Mouse (Mus musculus) layer of hippocampus, adult 9-11 months (tissue): Measurements from ENCODE around the gene Bola2.
"Not testable (repeated sequence)": the region's sequence is repeated elsewhere in the genome, so short reads cannot be mapped to it uniquely, and the experiment has no call there.

Source experiments
- DNase-seq: peaks from one replicate; pipeline ENCODE4 v3.0.0; 2022

Bola2 gene

DNA sequence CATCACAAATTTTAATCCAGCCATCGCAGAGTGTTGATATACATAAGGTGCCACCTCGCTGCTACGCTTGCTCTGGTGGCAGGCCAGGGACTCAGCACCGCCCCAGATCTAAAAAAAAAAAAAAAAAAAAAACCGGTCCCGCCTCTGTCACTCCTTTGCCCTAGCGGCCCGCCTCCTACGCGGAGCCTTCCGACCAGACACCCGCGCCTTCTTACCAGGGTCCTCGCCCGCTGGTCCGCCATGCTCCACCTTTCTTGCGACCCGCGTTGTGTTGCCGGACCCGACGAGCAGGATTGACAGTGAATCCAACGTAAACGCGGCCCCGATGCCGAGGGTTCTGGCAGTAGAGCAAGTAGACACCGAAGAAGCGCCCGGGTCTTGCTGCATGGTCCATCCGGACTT, at the start of gene Bola2:
Bola2 (plus strand) TSS at position 192 of the 402 bp plus-strand sequence.
- DNase-seq = peak; percentile 71

DNA sequence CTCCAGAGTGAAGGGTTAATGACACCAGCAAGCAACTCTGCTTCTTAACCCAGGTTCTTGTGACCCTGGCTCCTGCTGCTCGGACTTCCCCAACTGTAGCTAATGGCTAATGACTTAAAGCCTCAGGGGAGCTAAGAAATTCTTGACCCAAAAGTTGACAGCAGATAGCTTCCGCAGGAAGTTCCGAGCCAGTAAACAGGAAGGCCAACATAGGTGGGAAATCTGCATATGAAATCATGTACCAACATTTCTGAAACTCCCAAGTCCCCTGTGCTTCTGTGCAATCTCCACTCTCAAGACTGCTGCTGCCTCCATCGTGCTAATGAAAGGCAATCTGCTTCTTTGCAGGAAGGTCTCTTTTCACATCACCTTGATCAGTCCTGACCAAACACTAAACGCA, 49.5 kb upstream of the Bola2 start:
- no peak for DNase-seq

DNA sequence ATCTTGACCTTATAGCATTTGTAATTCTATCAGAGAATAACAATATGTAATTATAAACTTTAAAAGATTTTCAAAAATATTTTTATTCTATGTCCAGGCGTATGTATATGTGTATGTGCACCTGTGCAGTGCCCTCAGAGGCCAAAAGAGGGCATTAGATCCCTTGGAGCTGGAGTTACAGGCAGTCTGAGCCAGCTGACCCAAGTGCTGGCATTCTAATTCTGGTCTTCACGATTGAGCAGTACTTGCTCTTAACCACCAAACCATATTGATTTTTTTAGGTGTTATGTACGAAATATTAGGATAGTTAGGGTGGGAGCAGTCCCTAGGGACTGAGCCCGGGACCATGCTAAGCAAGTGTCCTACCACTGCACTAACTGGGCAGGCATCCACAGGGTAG, 46.7 kb upstream of the Bola2 start:
- no peak for DNase-seq

DNA sequence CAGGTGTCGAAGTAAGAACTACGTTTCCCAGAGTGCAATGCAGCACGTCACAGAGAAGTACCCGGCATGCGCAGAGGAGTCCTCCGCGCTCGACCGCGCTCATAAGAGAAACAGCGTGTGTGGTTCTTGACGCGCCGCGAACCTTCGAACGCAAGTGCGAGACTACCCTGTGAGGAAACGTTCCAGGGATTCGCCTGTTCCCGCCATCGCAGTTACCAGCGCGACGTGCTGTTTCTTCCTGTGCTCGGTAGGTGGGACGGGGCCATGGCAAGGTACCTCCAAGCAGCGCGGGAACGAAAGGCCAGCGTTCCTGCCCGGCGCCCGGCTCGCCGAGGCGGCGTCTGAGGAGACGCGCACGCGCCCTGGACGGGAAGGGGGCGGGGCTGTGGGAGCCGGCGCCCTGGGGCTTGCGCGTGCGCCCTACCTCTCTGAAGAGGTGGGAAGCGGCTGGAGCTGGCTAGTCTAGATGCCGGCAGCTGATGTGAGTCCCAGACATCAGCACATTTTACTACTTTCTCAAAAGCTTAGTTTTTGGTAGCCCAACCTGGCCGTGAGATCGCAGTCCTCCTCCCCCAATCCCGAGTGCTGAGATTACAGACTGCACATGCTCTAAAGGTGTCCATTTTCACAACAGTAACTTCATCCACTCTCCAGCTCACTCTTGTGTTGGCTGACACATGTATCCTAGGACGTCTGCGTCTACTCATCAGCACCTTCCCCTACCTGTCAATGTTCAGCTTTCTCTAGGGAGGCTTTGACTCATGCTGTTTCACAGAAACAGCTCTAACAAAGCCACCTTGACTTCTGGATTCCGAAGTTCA, 45.8 kb upstream of the Bola2 start, which contains the start of gene Sgf29:
Sgf29 (plus strand) TSS at position 79 of the 821 bp plus-strand sequence.
- DNase-seq = peak; percentile 93

DNA sequence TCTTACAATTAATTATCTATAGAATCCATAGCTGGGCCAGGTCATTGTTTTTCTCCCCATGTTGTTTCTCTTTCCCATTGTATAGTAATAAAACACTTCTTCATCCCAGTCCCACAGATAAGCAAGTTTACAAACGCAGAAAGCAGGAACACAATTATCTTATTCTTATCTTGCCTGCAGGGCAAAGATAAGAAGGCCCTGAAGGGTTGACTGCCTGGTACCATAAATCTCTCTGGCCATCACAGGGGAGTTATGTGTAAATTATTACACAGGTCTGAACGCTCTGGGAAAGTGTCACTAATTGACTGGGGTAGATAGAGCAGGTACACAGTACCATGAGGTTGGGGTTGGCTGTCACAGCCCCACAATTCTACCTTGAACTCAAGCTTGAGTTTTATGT, 44.3 kb upstream of the Bola2 start:
- DNase-seq = no peak

DNA sequence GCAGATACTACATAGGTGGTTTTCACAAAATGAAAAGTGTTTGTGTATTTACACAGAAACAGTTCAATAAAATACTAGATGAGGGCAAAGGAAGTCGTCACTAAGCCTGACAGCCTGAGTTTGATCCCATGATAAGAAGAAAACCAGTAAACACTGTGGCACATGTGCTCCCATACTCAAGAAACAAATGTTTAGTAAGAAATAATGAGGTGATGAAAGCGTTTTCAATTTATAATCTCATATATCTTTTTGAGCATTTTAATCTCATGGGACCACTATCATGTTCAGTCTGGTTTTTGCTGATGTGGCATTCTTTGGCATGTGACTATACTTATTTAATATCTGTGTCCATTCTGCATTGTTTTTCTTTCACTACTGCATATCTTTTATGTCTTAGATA, 41.2 kb upstream of the Bola2 start:
- no peak for DNase-seq

DNA sequence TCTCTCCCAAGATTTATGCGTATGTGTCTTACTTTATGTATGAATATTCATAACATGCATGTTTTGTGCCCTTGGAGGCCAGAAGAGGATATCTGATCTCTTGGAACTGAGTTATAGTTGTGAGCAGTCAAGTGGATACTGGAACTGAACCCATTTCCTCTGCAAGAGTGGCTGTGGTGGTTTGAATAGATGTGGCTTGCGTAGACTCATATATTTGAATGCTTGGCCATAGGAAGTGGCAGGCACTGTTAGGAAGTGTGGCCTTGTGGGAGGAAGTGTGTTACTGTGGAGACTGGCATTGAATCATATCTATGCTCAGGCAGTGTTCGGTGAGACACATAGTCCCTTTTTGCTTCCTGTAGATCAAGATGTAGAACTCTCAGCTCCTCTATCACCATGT, 39.5 kb upstream of the Bola2 start:
- no peak for DNase-seq

DNA sequence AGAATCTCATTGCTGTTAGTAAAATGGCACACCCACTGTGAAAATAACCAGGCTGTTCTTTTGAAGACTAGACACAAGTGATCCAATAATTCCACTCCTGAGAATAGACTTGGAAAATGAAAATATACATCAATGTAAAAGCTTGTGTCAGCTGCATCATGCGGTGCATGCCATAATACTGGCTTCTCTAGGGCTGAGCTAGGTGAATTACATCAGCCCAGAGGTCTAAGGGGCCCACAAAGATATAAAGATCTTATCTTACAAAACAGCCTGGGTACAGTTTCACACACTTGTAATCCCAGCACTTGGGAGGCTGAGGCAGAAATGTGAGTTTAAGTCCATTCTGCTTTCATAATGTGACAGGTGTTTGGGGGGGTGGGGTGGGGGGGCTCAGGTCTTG, 37.7 kb upstream of the Bola2 start:
- no peak for DNase-seq

DNA sequence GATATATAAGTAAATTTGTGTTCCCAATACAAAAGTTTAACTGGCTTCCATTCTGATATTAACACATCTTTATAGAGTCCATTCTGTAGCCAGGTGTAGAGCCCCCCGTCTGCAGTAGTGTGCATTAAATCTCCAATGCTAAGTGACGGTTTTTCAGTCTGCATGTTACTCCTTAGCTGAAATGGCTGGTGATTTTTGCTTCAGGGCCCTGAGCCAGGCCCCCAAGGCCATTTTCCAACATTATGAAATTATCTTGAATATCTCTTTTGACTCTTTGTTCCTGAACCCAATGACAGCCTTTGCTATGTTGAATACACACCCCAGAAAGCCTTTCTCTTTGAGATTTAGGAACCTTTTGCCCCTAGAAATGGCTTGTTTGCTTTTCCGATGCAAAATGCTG, 35.4 kb upstream of the Bola2 start:
- DNase-seq = no peak

DNA sequence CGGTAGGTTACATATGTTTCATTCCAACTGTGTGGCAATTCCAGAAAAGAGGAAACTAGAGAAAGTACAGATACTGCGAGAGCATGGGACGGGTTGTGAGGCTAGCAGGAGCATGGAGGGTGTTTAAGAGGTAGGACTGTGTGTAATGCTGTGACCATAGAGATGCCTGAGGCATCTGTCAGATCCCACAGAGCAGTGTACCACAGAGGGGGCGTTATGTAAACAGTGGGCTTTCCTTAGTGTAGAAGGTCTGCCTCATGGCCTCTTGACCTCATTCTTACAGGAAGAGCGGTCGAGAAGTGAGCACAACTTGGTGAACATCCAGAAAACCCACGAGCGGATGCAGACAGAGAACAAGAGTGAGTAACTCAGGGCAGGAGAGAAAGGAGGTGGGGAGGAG, 31.6 kb upstream of the Bola2 start:
- no peak for DNase-seq

DNA sequence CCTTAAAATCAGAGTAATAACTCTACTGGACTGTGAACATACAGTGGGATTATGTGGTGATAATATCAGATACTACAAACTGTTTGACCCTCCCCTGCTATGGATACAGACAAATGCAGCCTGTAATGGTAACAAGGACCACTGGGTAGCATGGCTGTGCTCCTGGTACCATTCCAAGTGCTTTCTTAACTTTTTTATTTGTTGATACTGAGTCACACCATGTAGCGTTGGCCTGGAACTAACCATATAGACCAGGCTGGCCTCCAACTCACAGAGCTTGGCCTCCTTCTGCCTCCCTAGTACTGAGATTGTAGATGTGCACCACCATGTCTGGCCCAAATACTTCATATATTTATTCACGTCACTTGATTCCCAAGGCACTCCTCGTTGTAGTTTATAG, 29.9 kb upstream of the Bola2 start:
- no peak for DNase-seq

DNA sequence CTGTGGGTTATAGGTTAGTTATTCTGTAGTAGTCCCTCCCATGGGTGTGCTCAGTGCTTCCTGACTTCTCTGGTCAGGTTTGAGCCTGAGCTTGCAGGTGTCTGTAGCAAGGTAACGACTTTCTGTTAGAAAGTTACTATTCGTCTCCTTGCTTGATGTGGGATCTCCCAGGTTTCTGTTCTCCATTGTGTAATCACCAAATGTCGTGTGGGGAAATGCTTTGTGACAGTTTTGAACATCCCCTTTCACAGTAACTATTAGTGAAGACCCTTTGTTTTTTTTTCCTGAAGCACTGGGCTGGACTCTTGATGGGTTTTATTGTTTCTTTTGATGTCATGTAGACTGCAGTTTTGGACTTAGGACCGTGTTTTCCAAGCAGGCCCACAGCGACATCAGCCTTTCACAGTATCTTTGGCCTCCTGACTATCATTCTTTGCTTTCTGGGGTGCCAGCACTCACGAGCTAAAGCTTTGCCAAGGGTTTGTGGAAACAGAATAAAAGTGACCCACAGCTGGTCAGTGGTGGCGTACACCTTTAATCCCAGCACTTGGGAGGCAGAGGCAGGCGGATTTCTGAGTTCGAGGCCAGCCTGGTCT, 27.6 kb upstream of the Bola2 start:
- DNase-seq = no peak

DNA sequence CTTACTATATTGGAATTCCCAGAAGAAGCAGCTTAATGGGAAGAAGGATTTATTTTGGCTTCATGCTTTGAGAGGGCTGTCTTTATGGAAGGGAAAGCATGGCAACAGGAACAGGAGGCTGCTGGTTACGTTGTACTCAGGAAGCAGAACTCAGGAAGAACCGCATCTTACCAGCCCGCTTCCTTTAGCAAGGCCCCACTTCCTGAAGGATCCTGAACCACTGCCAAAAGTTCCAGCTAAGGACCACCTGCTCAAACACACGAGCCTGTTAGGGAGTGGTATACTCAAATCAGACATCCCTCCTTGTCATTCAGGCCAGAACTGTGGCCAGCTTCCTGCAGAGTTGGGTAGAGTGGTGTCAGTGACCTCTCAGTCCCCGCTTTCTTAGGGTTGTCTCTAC, 26.7 kb upstream of the Bola2 start:
- DNase-seq = no peak

DNA sequence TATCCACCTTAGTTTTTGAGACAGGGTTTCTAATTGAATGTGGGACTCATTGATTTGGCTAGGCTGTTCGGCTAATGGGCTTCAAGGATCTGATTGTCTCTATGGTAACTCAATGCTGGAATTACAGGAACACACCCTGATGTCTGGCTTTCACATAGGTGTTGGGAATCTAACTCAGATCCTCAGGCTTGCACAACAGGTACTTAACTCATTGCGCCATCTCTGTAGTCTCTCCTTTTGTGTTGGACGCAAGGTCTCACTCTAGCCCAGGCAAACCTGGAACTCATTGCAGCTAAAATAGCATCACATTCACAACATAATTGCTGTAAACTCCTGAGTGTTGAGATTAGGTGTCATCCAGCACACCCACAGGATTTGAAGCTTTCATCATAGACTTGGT, 25.0 kb upstream of the Bola2 start:
- DNase-seq = no peak

DNA sequence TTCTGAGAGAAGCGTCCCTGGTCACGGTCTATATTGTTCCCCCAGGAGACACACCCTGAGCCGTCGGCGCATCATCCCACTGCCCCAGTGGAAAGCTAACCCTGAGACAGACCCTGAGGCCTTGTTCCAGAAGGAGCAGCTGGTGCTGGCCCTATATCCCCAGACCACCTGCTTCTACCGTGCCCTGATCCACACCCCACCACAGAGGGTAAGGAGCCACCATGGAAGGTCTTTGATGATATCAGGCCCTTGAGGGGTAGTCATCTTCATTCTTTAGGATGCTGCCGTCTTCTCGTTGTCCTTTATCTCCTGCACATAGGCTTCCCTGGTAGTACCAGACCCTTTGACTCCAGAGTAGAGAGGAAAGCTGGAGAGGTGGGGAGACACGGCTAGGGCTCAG, 23.1 kb upstream of the Bola2 start:
- DNase-seq = no peak

DNA sequence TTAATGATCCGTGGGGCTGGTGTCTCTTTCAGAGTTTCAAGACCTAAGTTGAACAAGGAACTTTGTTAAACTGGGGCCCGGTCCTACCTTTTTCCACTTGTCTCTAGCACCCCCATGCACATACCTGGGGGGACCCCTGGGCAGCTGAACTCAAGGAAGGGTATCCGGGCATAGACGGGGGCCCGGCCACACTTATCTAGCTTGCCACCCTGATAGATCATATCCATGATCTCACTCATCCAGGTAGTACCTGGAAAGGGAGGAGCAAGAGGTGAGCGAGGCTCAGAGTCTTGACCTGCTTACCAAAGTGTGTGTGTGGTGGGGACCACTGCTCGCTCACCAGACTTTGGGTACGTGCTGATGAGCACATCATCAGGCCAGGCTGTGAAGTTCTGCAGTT, 20.1 kb upstream of the Bola2 start:
- no peak for DNase-seq

DNA sequence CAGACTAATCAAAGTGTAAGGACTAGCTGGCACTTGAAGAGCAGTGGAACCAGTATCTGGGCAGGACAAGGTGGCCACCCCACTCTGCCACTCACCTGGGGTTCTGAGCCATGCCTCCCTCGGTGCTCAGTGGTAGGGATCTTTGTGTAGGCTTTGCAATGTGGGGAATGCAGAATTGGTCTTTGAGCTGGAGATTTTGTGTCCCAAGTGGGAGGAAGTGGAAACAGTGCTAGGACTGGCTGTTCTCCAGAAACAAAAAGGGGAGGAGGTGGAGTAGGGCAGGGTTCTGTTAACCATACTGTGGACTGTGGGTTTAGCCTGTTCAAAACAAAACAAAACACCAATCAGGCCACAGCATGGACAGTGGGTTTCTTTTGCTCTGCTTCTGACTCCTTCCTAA, 19.0 kb upstream of the Bola2 start, which contains the start of gene Sult1a1:
Sult1a1 (minus strand) TSS at position 226 of the 400 bp plus-strand sequence.
- no peak for DNase-seq

DNA sequence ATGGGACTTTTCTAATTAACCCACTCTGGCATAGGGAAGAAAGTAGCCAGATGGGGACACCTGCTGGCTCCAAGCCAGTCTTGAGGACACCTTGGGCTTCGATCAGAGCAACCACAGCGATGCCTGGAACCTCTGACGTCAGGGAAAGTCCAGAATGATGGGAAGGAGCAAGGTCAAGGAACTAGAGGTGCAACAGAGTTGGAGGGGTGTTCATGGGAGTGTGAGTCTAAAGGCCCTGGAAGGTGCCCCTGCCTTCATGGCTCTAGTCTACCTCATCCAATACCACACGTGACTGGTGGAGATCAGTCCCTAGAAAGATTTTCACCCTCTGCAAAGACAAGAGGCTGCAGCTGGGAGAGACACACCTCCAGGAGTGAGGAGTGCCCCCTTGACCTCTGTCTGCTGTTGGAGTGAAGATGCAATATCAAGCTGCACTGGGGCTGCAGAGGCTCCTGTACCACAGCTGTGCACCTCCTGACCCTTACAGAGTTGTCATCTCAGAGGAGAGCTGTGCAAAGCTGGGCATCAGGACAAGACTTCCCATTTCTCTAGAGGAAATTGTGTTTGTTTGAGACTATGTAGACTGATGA, 18.5 kb upstream of the Bola2 start:
- DNase-seq = no peak

DNA sequence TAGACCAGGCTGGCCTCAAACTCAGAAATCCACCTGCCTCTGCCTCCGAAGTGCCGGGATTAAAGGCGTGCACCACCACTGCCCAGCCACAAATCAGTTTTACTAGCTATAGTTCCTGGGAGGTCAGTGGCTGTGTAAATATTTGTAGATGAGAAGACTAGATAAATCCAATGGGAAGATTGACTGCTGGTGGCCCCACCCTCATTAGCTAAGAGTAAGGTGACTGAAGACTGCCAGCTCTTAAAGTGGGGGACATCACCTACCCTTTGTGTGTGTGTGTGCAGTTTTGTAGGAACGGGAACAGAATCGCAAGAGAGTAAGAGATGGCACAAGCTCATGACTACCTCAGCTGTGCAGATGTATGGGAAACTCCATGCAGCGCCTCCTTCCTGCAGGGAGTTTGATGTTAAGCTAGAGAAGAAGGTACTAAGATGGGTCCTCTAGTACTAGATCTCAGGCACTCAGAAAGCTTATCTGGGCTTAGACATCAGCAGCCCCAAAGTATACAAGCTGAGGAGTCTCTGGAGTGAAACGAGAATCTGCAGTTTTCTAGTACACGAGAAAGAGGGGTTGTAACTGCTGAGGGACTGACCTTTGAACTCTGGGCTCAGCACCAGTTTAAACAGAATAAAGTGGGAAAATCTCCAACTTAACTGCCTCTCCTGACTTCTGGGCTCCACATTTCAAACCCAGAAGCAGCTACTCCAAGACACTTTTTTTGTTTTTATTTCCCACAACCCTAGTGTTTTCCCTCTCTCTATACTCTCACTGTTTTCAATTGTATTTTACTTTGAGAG, 16.5 kb upstream of the Bola2 start:
- no peak for DNase-seq

DNA sequence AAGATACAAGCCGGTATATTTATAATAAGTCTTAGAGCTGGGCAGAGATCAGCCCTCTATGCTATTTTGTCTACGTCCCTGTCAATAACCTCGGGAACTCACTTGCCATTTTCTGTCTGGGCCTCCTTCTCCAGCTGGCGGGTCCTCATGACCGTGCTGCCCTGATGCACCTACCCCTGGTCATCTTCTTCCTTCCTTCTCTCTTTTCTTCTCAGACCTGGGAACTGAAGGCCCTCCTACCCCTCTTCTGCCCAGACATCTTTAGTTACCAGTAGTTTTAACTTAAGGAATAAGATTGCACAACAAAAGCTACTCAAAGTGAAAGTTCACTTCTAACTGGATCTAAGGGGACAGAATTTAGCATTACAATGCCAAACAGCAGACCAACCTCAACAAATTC, 15.5 kb upstream of the Bola2 start:
- DNase-seq = no peak

DNA sequence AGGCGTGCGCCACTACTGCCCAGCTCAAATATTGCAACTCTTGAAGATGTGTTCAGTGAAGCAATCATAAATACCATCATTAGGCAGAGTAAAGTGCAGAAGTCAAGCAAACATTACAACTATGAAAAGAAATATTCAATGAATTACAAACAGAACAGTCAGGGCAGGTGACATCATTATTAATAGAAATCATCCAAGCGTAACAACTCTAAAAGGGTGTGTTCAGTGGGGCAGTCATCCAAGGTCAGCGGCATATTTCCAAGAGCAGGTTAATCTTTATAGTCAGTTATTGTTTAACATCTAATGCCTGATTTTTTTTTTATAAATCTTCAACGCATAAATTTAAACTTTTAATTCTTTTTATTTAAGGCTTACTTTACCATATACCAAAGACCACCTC, 14.0 kb upstream of the Bola2 start:
- DNase-seq = no peak

DNA sequence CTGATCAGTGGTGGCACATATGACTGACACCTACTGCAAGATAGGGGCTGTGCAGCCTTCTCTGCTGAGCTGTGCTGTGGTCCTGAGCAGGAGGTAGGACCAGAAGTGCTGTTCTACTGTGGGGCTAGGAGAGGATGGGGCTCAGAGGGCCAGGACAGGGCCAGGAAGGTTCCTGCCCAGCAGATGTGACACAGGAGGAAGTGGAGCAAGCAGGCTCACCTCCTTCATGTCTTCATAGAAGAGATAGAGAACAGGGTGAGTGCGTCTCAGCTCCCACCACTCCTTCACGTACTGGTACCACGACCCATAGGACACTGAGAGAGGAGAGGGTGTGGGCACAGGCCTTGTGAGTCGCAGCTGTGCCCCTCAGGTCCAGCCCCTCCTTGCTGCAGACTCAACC, 7.0 kb upstream of the Bola2 start:
- DNase-seq = not testable (repeated sequence)

DNA sequence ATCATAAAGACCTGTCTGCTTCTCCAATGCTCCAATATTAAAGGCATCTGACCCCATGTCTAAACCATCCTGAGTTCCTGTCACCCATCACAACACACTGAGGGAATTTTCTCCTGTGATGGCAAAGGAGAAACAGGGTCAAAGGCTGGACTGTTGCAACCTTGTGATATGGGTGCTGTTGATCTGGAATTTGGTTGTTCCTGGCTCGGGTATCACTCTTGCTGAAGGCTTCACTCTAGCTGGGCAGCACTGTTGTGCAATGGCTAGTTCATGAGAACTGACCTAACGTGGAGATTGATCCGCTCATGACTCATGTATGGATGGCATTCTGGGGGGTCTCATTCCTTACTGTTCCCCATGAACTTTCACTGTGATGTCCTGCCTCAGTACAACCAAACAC, 6.2 kb upstream of the Bola2 start:
- no peak for DNase-seq

DNA sequence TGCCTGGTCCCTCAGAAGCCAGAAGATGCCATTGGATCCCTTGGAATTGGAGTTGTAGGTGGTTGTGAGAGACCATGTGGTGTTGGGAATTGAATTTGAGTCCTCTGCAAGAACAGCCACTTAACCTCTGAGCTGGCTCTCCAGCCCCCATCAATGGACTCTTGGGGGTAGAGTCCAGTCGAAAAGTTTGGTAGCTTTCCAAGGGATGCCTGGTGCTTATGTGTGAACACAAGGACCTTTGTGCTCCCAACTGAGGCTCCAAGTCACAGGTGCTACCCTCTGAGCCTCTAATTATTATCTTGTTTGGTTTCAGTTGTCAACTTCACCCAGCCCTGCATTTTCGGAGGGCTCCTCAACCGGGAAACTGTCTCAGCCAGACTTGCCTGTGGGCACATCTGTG, 4.5 kb upstream of the Bola2 start:
- DNase-seq = no peak
